Mouse (Mus musculus) heart, postnatal 36 days (tissue): ENCODE measurements around the gene Lrrfip1. TPM values are rescaled to one million over a fixed set of nuclear protein-coding genes. Genes with fewer than 3 reads are reported as not detected.
A peak's percentile ranks its signal among the peaks of the same experiment; 100 is the strongest.

Source experiments
- DNase-seq, 2 experiments: peaks; one replicate each; pipeline ENCODE4 v3.0.0; 2021 to 2022
- intact Hi-C: fragments of 180-260 bp; cut with DNase I; formaldehyde crosslinking; loops from one replicate; pipeline ENCODE4 v1.15.1; 2025
- total RNA-seq, 2 experiments: library from RNA; stranded (reverse); gene quantifications; 2 replicates each; pipeline ENCODE4 v1.2.3; 2021

The Lrrfip1 gene
- total RNA-seq, 2 experiments from 2014 or later, result 69.1 to 80.9 TPM

DNA sequence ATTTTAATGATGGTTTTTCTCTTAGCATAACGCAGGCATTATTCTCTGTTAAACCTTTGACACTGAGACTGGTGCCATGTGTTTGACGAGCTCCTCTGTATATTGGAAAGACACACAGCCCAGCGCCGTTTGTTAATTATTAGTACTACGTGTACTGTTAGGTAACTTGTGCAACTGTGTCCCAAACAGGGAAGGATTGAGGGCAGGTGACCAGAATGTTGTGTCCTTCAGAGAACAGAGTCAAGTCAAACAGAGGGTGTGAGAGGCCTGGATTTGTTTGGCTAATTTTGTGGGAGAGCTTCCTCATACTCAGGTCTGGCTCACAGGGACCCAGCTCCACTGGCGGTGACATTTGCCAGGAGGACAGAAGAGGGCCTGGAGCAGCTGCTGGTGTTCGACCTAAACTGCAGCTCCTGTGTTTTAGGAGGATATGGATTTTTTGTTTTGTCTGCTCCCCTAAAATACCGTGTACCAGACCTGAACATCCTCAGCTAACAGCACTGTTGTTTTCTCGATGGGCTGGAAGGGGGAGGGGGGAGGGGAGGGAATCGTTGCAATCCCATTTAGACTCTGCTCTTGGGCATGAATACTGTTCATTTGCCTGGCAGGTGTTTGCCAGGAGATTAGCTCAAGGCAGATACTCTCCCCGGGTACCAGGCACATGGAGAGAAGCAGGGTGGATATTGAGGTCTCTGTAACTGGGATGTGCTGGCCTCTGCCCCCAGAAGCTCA, 103.3 kb downstream of the Lrrfip1 start:
- intact Hi-C loops, result loop anchor here (5.0 to 10.0 kb wide), 2 partner anchors 135 to 467 kb away; no protein-coding TSS in a partner anchor
- no peak for DNase-seq

- DNase-seq, result no peak
- intact Hi-C loops, result loop anchor here (5.0 to 10.0 kb wide), 2 partner anchors 134 to 469 kb away; no protein-coding TSS in a partner anchor
These were observed 104.9 kb downstream of the Lrrfip1 start for GRCm38 (mm10) chr1:91103366-91103983.

DNA sequence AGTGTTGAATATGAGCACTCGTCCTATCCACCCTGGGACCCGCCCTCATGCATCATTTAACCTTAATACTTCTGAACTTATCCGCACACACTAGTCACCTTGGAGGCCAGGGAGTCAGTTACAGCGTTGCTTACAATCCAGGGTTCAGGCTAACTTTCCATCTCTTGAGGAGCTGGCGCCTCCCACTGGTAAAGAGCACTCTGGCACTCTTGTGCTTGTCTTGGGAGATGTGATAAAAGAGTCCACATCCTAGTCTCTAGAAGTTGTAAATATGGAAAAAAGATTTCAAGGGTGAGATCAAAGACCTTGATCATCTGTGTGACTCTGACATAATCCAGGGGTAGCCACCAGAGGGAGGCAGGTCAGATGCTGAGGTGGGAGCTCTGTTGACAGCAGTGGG, 109.0 kb downstream of the Lrrfip1 start:
- DNase-seq, result no peak
- intact Hi-C loops, result loop anchor here (10.0 kb wide), 1 partner anchor 473 kb away; no protein-coding TSS in a partner anchor

GRCm38 (mm10) chr1:91109302-91109701, 110.8 kb downstream of the Lrrfip1 start:
- intact Hi-C loops, result loop anchor here (10.0 kb wide), 1 partner anchor 475 kb away; no protein-coding TSS in a partner anchor
- no peak for DNase-seq

DNA sequence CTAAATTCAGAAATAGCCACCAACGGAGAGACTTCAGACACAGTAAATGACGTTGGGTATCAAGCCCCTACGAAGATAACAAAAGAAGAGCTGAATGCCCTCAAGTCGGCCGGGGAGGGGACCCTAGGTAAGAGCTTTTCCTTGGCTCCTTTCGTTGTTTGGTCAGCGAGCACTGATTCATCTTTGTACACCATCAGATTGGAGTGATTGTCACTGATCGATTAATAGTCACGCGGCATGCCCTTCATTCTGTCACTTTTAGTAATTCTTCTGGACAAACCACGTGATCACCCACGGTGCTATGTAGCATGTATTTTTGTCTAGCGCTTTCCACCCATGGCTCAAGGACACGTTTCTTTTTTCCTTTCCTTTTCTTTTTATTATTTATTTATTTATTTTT, 113.6 kb downstream of the Lrrfip1 start:
- intact Hi-C loops, result no loop called here

GRCm38 (mm10) chr1:91112606-91113005, 114.1 kb downstream of the Lrrfip1 start:
- no peak for DNase-seq
- intact Hi-C loops, result no loop called here

More for the DNA sequence above, 113.6 kb downstream of the Lrrfip1 start:
- no peak for DNase-seq

- DNase-seq, result no peak
- intact Hi-C loops, result no loop called here
These were observed 123.6 kb downstream of the Lrrfip1 start for GRCm38 (mm10) chr1:91122121-91122520.

- DNase-seq, result no peak
- intact Hi-C loops, result no loop called here
These were observed 124.5 kb downstream of the Lrrfip1 start for GRCm38 (mm10) chr1:91123004-91123403.

- DNase-seq, result no peak
- intact Hi-C loops, result no loop called here
These were observed 124.9 kb downstream of the Lrrfip1 start for GRCm38 (mm10) chr1:91123466-91123865.

- DNase-seq, result no peak
- intact Hi-C loops, result no loop called here
These were observed 130.3 kb downstream of the Lrrfip1 start for GRCm38 (mm10) chr1:91128849-91129248.

GRCm38 (mm10) chr1:91137036-91137435, 138.5 kb downstream of the Lrrfip1 start:
- intact Hi-C loops, result no loop called here
- DNase-seq, result no peak

DNA sequence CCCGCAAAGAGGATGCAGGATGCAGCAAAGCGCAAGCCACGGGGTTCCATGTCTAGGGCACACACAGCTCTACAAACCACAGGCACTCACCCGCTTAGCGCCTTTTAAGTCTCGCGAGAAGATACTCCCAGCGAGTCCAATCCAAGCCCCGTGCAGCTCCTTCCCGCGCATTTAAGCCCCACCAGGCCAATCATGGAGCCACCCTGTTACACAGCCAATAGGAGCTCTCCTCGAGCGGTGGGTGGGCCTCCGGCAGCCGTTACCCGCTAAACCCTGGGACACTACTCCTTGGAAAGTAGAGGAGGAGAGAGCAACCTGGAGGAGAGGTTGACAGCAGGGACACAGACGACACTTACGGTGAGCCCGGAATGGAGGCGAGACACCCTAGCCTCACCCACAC, 146.3 kb downstream of the Lrrfip1 start, which contains the start of gene Rbm44:
Gene Rbm44 (plus strand): TSS at position 277 of the 400 bp plus-strand sequence.
- intact Hi-C loops, result no loop called here
- DNase-seq, result no peak

DNA sequence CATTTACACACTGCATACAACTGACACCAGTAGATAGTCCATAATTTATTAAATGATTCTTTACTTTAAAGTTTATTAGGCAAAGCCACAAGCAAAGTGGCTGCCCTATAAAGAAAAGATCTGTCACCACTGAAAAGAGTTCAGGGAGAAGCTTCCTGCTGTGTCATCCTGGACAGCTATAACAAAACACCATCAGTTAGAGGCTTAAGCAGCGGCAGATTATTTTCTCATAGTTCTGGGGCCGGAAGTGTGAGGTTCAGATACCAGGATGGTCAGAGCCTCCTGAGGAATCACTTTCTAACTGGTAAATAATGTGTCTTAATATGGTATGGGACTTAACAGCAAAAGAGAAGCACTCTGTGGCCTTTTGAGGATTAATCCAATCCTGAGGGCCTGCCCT, 153.0 kb downstream of the Lrrfip1 start:
- intact Hi-C loops, result no loop called here
- DNase-seq, result no peak

GRCm38 (mm10) chr1:91166798-91167197, 168.3 kb downstream of the Lrrfip1 start:
- intact Hi-C loops, result no loop called here
- no peak for DNase-seq

DNA sequence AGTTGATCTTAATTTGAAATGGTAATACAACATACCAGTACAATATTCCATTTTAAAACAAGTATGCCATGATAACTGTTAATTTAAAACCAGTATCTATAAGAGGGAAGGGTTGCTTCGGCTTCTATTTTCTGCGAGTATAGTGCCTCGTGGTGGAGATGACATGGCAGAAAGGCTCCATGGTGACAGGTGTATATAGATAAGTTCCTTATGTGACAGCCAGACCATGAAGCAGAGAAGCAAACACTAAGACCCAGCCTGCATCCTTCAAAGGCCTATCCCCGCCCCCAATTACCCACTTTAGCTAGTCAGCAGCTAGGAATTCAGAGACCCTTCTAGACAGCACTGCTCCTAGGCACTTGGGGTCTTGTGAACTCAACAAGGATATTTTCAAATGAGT, 170.6 kb downstream of the Lrrfip1 start:
- no peak for DNase-seq
- intact Hi-C loops, result no loop called here

- intact Hi-C loops, result loop anchor here (5.0 kb wide), 2 partner anchors 202 to 1468 kb away; partner anchors contain the start of gene Cops9
These were observed 176.3 kb downstream of the Lrrfip1 start for GRCm38 (mm10) chr1:91174796-91175195.

DNA sequence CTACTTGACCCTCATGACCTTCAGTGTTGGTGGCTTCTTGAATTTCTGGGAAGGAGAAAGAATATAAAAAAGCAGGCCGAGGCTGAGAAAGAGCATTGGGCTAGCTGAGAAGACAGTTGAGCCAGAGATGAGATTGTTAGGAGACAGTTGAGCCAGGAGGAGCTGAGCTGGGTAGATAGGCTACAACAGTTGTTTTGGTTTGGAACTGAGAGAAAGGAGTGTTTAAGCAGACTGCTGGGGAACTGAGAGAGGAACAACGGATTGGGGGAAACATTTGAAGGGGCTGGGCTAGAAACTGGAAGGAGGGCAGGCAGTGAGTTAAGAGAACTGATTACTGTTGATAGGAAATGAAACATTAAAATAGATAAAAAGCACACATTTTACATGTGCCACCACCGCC, 177.5 kb downstream of the Lrrfip1 start:
- DNase-seq, result no peak

More at GRCm38 (mm10) chr1:91174796-91175195, 176.3 kb downstream of the Lrrfip1 start:
- DNase-seq, result no peak

DNA sequence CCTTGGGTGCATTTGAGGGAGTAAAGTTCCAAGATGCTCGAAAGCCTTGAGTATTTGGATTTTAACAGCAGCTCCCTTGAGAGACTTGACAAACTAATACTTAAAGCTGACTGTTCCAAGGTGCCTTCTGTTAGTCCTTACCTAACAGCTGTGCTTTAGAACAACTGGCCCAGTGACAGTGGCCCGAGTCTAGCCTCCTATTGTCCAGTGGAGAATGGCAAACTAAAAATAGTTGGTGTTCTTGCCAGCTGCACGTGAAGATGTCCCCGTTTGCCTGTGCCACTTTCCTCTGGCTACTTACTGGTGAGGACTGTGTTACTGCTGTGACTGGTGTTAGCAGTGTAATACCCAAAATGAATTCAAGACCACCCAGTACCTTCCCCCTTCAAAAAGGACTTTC, 178.3 kb downstream of the Lrrfip1 start:
- peak in 1 of 2 experiments; percentile 15 for DNase-seq
- intact Hi-C loops, result loop anchor here (5.0 kb wide), 1 partner anchor 205 kb away; no protein-coding TSS in a partner anchor

More for the DNA sequence above, 177.5 kb downstream of the Lrrfip1 start:
- intact Hi-C loops, result loop anchor here (5.0 kb wide), 1 partner anchor 204 kb away; no protein-coding TSS in a partner anchor
